Comparison of ENCODE assay signal across 11 mouse cellular contexts in genomic region chr15:77014985-77015384, GRCm38 (mm10). TPM values are rescaled to one million over a fixed set of nuclear protein-coding genes. Genes with fewer than 3 reads are reported as not detected.
DNase-seq lines count a peak whose midpoint lies in the region; ATAC-seq and TF ChIP-seq lines count a peak whose summit lies in the region.
"Had no signal": no experiment of that assay in that cellular context is flagged by ENCODE, and none has a peak within 500 bp of the region (broad histone marks: within the 10 kb centered on the region; RNA-seq: fewer than 3 reads in every experiment).

No protein-coding gene starts in this region.

- H3K9ac ChIP-seq in midbrain, embryonic 16.5 days (ENCODE audit: low read depth, low read length) = no peak overlapping the region
- H3K9ac ChIP-seq in heart, adult 2 months (ENCODE audit: low read depth, low read length) = no peak overlapping the region; the same call in 1 of the 2 replicates
- H3K9ac ChIP-seq in kidney, embryonic 16.5 days (replicated peaks; ENCODE audit: low read length) = no peak overlapping the region
- H3K9ac ChIP-seq: forebrain, embryonic 13.5 days had no signal

- no peak for TF ChIP-seq CTCF in heart, adult 2 months (IDR thresholded peaks at IDR 0.05)

- peak overlapping the region; percentile 33 for H3K4me2 ChIP-seq in midbrain, embryonic 16.5 days (ENCODE audit: low read length)
- H3K4me2 ChIP-seq in kidney, embryonic 16.5 days (replicated peaks; ENCODE audit: low read depth, low read length) = no peak overlapping the region
- H3K4me2 ChIP-seq: forebrain, embryonic 13.5 days had no signal

- no peaks in the 10 kb centered on the region for H3K9me3 ChIP-seq in midbrain, embryonic 16.5 days (replicated peaks; ENCODE audit: control insufficient read depth, low read length, poor library complexity, severe bottlenecking)
- no peaks in the 10 kb centered on the region for H3K9me3 ChIP-seq in midbrain, embryonic 10.5 days (replicated peaks)
- H3K9me3 ChIP-seq in kidney, embryonic 16.5 days (ENCODE audit: low read length) = no peaks in the 10 kb centered on the region
- H3K9me3 ChIP-seq: forebrain, embryonic 13.5 days had no signal

- H3K4me3 ChIP-seq in midbrain, embryonic 16.5 days (ENCODE audit: low read depth, low read length) = no peak overlapping the region
- no peak overlapping the region for H3K4me3 ChIP-seq in midbrain, embryonic 10.5 days
- no peak overlapping the region for H3K4me3 ChIP-seq in heart, adult 2 months
- H3K4me3 ChIP-seq in kidney, embryonic 16.5 days (ENCODE audit: low read length) = no peak overlapping the region
- H3K4me3 ChIP-seq: forebrain, embryonic 13.5 days had no signal

- no peak for ATAC-seq in midbrain, embryonic 16.5 days
- peak; percentile 24; the same call in 1 of the 2 replicates for ATAC-seq in kidney, embryonic 16.5 days (ENCODE audit: low FRiP score, low TSS enrichment)
- ATAC-seq: forebrain, embryonic 13.5 days had no signal

- peak; percentile 81 for TF ChIP-seq POLR2A in heart, adult 2 months (IDR thresholded peaks at IDR 0.05; ENCODE audit: insufficient read depth, low read depth, low read length)

- no peaks in the 10 kb centered on the region for H3K27me3 ChIP-seq in midbrain, embryonic 16.5 days (ENCODE audit: control insufficient read depth, insufficient read depth, low read depth, low read length)
- no peaks in the 10 kb centered on the region for H3K27me3 ChIP-seq in midbrain, embryonic 10.5 days (ENCODE audit: low read depth, poor library complexity, severe bottlenecking)
- no peaks in the 10 kb centered on the region for H3K27me3 ChIP-seq in heart, adult 2 months (ENCODE audit: control insufficient read depth, insufficient read depth, low read length)
- H3K27me3 ChIP-seq in kidney, embryonic 16.5 days (ENCODE audit: insufficient read depth, low read length) = no peaks in the 10 kb centered on the region

- TF ChIP-seq EP300 in heart, adult 2 months (IDR thresholded peaks at IDR 0.05; ENCODE audit: insufficient read depth, low read depth, low read length) = peak; percentile 96

- H3K4me1 ChIP-seq in midbrain, embryonic 16.5 days (ENCODE audit: control insufficient read depth, insufficient read depth, low read length) = peaks cover 13% of the 10 kb centered on the region; the same call in 1 of the 2 replicates
- H3K4me1 ChIP-seq in midbrain, embryonic 10.5 days = peaks cover 17% of the 10 kb centered on the region
- H3K4me1 ChIP-seq in heart, adult 2 months (ENCODE audit: control insufficient read depth, insufficient read depth, low read length) = peaks cover 9% of the 10 kb centered on the region
- peaks cover 19% of the 10 kb centered on the region for H3K4me1 ChIP-seq in kidney, embryonic 16.5 days (ENCODE audit: insufficient read depth, low read length)

- H3K36me3 ChIP-seq in midbrain, embryonic 16.5 days (ENCODE audit: control insufficient read depth, insufficient read depth, low read length) = no peaks in the 10 kb centered on the region
- no peaks in the 10 kb centered on the region for H3K36me3 ChIP-seq in midbrain, embryonic 10.5 days
- no peaks in the 10 kb centered on the region; the same call in 1 of the 2 replicates for H3K36me3 ChIP-seq in heart, adult 2 months (ENCODE audit: control insufficient read depth, insufficient read depth, low read length)
- H3K36me3 ChIP-seq in kidney, embryonic 16.5 days (ENCODE audit: insufficient read depth, low read length) = no peaks in the 10 kb centered on the region

- peak overlapping the region; percentile 68 for H3K27ac ChIP-seq in midbrain, embryonic 16.5 days (ENCODE audit: low read length)
- H3K27ac ChIP-seq in midbrain, embryonic 10.5 days (replicated peaks) = no peak overlapping the region
- H3K27ac ChIP-seq in heart, adult 2 months = peak overlapping the region; percentile 91
- H3K27ac ChIP-seq in kidney, embryonic 16.5 days (ENCODE audit: low read length) = peak overlapping the region; percentile 17

- H3K79me2 ChIP-seq in heart, adult 2 months (replicated peaks; ENCODE audit: control insufficient read depth, insufficient read depth, low read length) = no peaks in the 10 kb centered on the region

- WGBS in midbrain, embryonic 16.5 days = 71% methylated on average over 4 of the region's 4 CpGs
- 70% methylated on average over 4 of the region's 4 CpGs for WGBS in midbrain, embryonic 10.5 days
- 26% methylated on average over 4 of the region's 4 CpGs for WGBS in heart, adult 2 months
- WGBS in kidney, embryonic 16.5 days = 48% methylated on average over 4 of the region's 4 CpGs

- intact Hi-C loops in heart, adult 2 months (cut with DNase I) = no loop called here

- no peak for DNase-seq in midbrain, embryonic 10.5 days (ENCODE audit: low spot score)
- DNase-seq in heart, adult 2 months = peak; percentile 68 to 84
- DNase-seq in urinary bladder, adult 18-20 months (ENCODE audit: low spot score in 2 of 2) = no peak
- no peak for DNase-seq in thymus, postnatal 10 days (ENCODE audit: low spot score in 2 of 2)
- no peak for DNase-seq in ovary, adult 18-20 months (ENCODE audit: low spot score)
- DNase-seq: adrenal gland, adult 2 months; cerebellum, postnatal 25 days; lung, adult 18-20 months had no signal

RNA-seq across cellular contexts. Expression of gene Apol6, which starts 29.5 kb away (rescaled TPM):
- not detected in 2 replicates for polyA plus RNA-seq in midbrain, embryonic 16.5 days (2015; fragmentation: Nextera tagmentation; extraction: Ambion mirVana)
- not detected in 2 replicates for polyA plus RNA-seq in midbrain, embryonic 10.5 days (2016; fragmentation: Nextera tagmentation; extraction: Ambion mirVana)
- under 1 TPM; 0.47 to 0.89 TPM for total RNA-seq in heart, adult 2 months (2021)
- 3.3 and 8.0 TPM in 2 replicates for polyA plus RNA-seq in heart, adult 2 months (2012; rRNA removed)
- not detected in 2 replicates for polyA plus RNA-seq in kidney, embryonic 16.5 days (2015; fragmentation: Nextera tagmentation; extraction: Ambion mirVana)
- polyA plus RNA-seq: forebrain, embryonic 13.5 days had no signal

RNA-seq across cellular contexts. Expression of gene Mb, which starts 35.5 kb away (rescaled TPM):
- polyA plus RNA-seq in midbrain, embryonic 16.5 days (2015; fragmentation: Nextera tagmentation; extraction: Ambion mirVana) = 0.40 TPM in 1 of 2 replicates, not detected in the other
- polyA plus RNA-seq in midbrain, embryonic 10.5 days (2016; fragmentation: Nextera tagmentation; extraction: Ambion mirVana) = 0.16 and 0.25 TPM in 2 replicates
- total RNA-seq in heart, adult 2 months (2021) = over 10,000 TPM; 17,740 to 20,311 TPM
- 16,399 and 21,043 TPM in 2 replicates for polyA plus RNA-seq in heart, adult 2 months (2012; rRNA removed)
- polyA plus RNA-seq in kidney, embryonic 16.5 days (2015; fragmentation: Nextera tagmentation; extraction: Ambion mirVana) = 0.64 and 0.71 TPM in 2 replicates
- polyA plus RNA-seq: adrenal gland, adult 2 months; forebrain, embryonic 13.5 days had no signal

Comparison
In these comparisons a context has a peak if more than half of its experiments do, and no peak if none do; other contexts are left out.
1. DNase-seq: peak in heart, adult 2 months (2 of 2); none in midbrain, embryonic 10.5 days (single experiment), urinary bladder, adult 18-20 months (0 of 2), thymus, postnatal 10 days (0 of 2) and ovary, adult 18-20 months (single experiment).
2. RNA of gene Mb, which starts 35.5 kb away (polyA plus RNA-seq): 16,399 to 21,043 TPM in heart, adult 2 months; 0.64 to 0.71 TPM in kidney, embryonic 16.5 days, 0.40 TPM in midbrain, embryonic 16.5 days and 0.16 to 0.25 TPM in midbrain, embryonic 10.5 days; every median in the first group is over 1,000 times any median in the second.